Mouse (Mus musculus): ENCODE measurements at regions not wholly inside any gene's neighbourhood (a gene's known extent, or its start where the extent isn't known, plus 50 kb on each side); places are given as distances from the start of the nearest gene placed in this dataset.

- no peak overlapping the region for H3K27ac ChIP-seq
- DNase-seq (ENCODE audit: low spot score) (no peak), ATAC-seq (ENCODE audit: low FRiP score) (no peak)
- no peak overlapping the region for H3K9ac ChIP-seq
- WGBS, result 97% methylated on average over 1 of the region's 1 CpGs
- H3K4me3 ChIP-seq (replicated peaks; ENCODE audit: low read length), result no peak overlapping the region
- no peak overlapping the region for H3K4me2 ChIP-seq (replicated peaks)
- H3K4me1 ChIP-seq (replicated peaks; ENCODE audit: control insufficient read depth, insufficient read depth, low read length), result no peaks in the 10 kb centered on the region
- no peaks in the 10 kb centered on the region for H3K36me3 ChIP-seq (replicated peaks; ENCODE audit: control insufficient read depth, insufficient read depth)
- H3K27me3 ChIP-seq (ENCODE audit: control insufficient read depth, insufficient read depth, low read length), result no peaks in the 10 kb centered on the region
- no peaks in the 10 kb centered on the region for H3K9me3 ChIP-seq (ENCODE audit: control insufficient read depth, low read length)
Measured at GRCm38 (mm10) chr16:75254981-75255380, 330.9 kb downstream of the Lipi start.

GRCm38 (mm10) chr16:75249170-75249569 lies 336.7 kb downstream of the Lipi start:
- Histone ChIP-seq H3K36me3 (replicated peaks; ENCODE audit: control insufficient read depth, insufficient read depth) (no peaks in the 10 kb centered on the region), H3K9me3 (ENCODE audit: control insufficient read depth, low read length) (no peaks in the 10 kb centered on the region), H3K4me2 (replicated peaks) (no peak overlapping the region), H3K27ac (peak overlapping the region; percentile 49; the same call in 1 of the 2 replicates), H3K9ac (no peak overlapping the region), H3K27me3 (ENCODE audit: control insufficient read depth, insufficient read depth, low read length) (no peaks in the 10 kb centered on the region), H3K4me3 (replicated peaks; ENCODE audit: low read length) (no peak overlapping the region), H3K4me1 (replicated peaks; ENCODE audit: control insufficient read depth, insufficient read depth, low read length) (no peaks in the 10 kb centered on the region)
- DNase-seq (ENCODE audit: low spot score) (no peak), ATAC-seq (ENCODE audit: low FRiP score) (peak; percentile 34; the same call in 1 of the 2 replicates)
- WGBS, result 34% methylated on average over 5 of the region's 5 CpGs

DNA sequence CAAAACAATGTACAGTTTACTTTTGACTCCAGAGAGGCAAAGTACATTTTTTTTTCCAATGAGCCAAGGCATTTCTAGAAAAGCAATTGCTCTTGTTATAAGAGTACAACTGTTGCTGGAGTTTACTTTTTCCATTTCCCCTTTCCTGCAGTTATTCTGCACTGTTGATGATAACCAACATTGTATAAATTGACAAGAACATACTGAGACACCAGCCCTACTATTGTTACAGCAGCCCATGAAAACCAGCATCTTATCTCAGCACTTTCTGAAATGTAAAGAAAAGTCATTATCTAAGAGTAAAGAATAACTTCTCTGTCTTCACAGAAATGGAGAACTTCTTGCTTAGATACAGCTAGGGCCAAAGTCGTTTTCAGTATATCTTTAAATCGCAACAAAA lies 345.5 kb downstream of the Lipi start:
- Histone ChIP-seq H3K27me3 (ENCODE audit: control insufficient read depth, insufficient read depth, low read length) (no peaks in the 10 kb centered on the region), H3K9ac (no peak overlapping the region), H3K4me3 (replicated peaks; ENCODE audit: low read length) (no peak overlapping the region), H3K9me3 (ENCODE audit: control insufficient read depth, low read length) (no peaks in the 10 kb centered on the region), H3K27ac (no peak overlapping the region), H3K4me1 (replicated peaks; ENCODE audit: control insufficient read depth, insufficient read depth, low read length) (no peaks in the 10 kb centered on the region), H3K4me2 (replicated peaks) (no peak overlapping the region), H3K36me3 (replicated peaks; ENCODE audit: control insufficient read depth, insufficient read depth) (no peaks in the 10 kb centered on the region)
- ATAC-seq (ENCODE audit: low FRiP score), result no peak
- WGBS, result 91% methylated on average over 2 of the region's 2 CpGs
- no peak for DNase-seq (ENCODE audit: low spot score)

DNA sequence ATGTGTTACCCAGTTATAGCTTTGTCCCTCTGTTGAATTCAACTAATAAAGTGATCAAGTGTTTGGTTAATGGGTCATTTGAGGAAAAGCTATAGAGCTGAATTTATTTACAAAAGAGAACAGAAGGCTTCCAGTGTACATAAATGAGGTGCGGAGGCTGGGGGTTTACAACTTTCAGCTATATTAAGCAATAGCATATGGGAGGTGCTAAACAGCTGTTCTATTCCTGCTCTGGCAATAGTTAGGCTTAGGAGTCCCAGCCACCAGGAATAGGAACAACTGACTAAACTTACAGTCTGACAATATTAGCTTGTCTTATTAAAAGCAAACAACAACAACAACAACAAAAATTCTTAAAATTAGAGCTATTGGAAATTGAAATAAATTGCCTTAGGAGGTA lies 353.7 kb downstream of the Lipi start:
- no peak overlapping the region for H3K27ac ChIP-seq
- H3K4me3 ChIP-seq (replicated peaks; ENCODE audit: low read length), result no peak overlapping the region
- ATAC-seq (ENCODE audit: low FRiP score) (no peak), DNase-seq (ENCODE audit: low spot score) (no peak)
- no peaks in the 10 kb centered on the region for H3K36me3 ChIP-seq (replicated peaks; ENCODE audit: control insufficient read depth, insufficient read depth)
- no peak overlapping the region for H3K9ac ChIP-seq
- WGBS, result 80% methylated on average over 1 of the region's 1 CpGs
- no peaks in the 10 kb centered on the region for H3K4me1 ChIP-seq (replicated peaks; ENCODE audit: control insufficient read depth, insufficient read depth, low read length)
- no peaks in the 10 kb centered on the region for H3K27me3 ChIP-seq (ENCODE audit: control insufficient read depth, insufficient read depth, low read length)
- H3K9me3 ChIP-seq (ENCODE audit: control insufficient read depth, low read length), result no peaks in the 10 kb centered on the region
- no peak overlapping the region for H3K4me2 ChIP-seq (replicated peaks)

- Histone ChIP-seq H3K4me1 (replicated peaks; ENCODE audit: control insufficient read depth, insufficient read depth, low read length) (no peaks in the 10 kb centered on the region), H3K4me3 (replicated peaks; ENCODE audit: low read length) (no peak overlapping the region), H3K27ac (no peak overlapping the region), H3K9ac (no peak overlapping the region), H3K27me3 (ENCODE audit: control insufficient read depth, insufficient read depth, low read length) (no peaks in the 10 kb centered on the region), H3K36me3 (replicated peaks; ENCODE audit: control insufficient read depth, insufficient read depth) (no peaks in the 10 kb centered on the region), H3K9me3 (ENCODE audit: control insufficient read depth, low read length) (no peaks in the 10 kb centered on the region), H3K4me2 (replicated peaks) (no peak overlapping the region)
- DNase-seq (ENCODE audit: low spot score) (no peak), ATAC-seq (ENCODE audit: low FRiP score) (no peak)
- 61% methylated on average over 2 of the region's 2 CpGs for whole genome bisulfite sequencing
Measured at GRCm38 (mm10) chr16:75193404-75193803, 392.5 kb downstream of the Lipi start.

GRCm38 (mm10) chr16:75190316-75190715 lies 395.5 kb downstream of the Lipi start:
- H3K9ac ChIP-seq, result no peak overlapping the region
- H3K9me3 ChIP-seq (ENCODE audit: control insufficient read depth, low read length), result no peaks in the 10 kb centered on the region
- no peak for ATAC-seq (ENCODE audit: low FRiP score)
- WGBS, result 88% methylated on average over 6 of the region's 6 CpGs
- H3K27ac ChIP-seq, result no peak overlapping the region
- no peak for DNase-seq (ENCODE audit: low spot score)
- H3K4me1 ChIP-seq (replicated peaks; ENCODE audit: control insufficient read depth, insufficient read depth, low read length), result no peaks in the 10 kb centered on the region
- H3K4me3 ChIP-seq (replicated peaks; ENCODE audit: low read length), result no peak overlapping the region
- H3K27me3 ChIP-seq (ENCODE audit: control insufficient read depth, insufficient read depth, low read length), result no peaks in the 10 kb centered on the region
- no peak overlapping the region for H3K4me2 ChIP-seq (replicated peaks)
- H3K36me3 ChIP-seq (replicated peaks; ENCODE audit: control insufficient read depth, insufficient read depth), result no peaks in the 10 kb centered on the region

DNA sequence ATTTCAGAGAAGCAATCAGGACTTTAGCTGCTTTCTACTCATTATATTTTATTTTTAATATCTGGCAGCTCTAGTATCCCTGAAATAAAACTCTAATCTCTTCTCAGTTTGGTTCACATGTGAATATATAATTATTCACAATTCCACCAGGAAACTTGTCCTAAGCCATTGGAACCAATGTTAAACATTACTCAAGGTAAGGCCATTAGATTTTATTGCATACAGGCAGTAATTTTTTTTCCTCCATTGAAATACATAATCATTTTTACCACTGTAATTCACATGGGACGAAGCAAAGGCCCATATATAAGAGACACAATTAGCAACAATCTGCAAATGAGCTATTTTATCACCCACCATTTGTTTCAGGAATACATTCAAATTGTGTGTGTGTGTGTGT lies 419.8 kb downstream of the Lipi start:
- no peak overlapping the region for H3K4me2 ChIP-seq (replicated peaks)
- DNase-seq (ENCODE audit: low spot score), result no peak
- H3K36me3 ChIP-seq (replicated peaks; ENCODE audit: control insufficient read depth, insufficient read depth), result no peaks in the 10 kb centered on the region
- H3K4me1 ChIP-seq (replicated peaks; ENCODE audit: control insufficient read depth, insufficient read depth, low read length), result no peaks in the 10 kb centered on the region
- no peak for ATAC-seq (ENCODE audit: low FRiP score)
- H3K9ac ChIP-seq, result no peak overlapping the region
- H3K9me3 ChIP-seq (ENCODE audit: control insufficient read depth, low read length), result no peaks in the 10 kb centered on the region
- no peak overlapping the region for H3K27ac ChIP-seq
- H3K27me3 ChIP-seq (ENCODE audit: control insufficient read depth, insufficient read depth, low read length), result no peaks in the 10 kb centered on the region
- no peak overlapping the region for H3K4me3 ChIP-seq (replicated peaks; ENCODE audit: low read length)
- 83% methylated on average over 1 of the region's 1 CpGs for WGBS

DNA sequence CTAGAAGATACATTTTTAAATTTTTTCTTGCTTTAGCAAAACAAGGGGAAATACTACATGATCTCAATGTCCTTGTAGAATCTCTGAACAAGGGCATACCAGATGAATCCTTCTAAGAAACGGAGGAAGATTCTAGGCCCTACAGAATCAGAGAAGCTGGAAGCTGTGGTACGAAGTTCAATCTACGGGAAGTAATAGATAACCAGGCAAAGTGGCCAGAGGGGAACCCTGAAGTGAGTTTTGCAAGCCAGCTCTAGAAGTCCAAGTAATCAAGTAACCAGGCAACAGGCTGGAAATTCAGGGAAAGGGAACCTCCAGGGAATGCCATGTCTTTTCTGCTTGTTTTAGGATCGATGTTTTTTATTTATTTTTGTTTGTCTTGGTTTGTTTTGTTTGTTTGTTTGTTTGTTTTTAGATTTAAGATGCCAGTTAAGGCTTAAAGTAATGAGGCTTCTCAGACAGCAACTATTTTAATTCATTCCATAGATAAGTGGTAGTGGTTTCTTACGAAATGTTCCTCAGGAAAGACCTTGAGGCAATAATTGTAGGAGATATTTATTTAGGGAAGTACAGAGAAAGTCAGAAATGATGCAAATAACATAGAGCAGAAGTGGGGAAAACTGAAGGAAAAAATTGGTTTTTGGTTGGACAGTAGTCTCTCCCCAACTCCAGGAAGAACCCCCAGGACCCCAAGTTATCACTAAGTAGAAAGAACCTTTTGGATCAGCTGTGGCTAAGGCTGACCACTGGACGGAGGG lies 420.7 kb downstream of the Lipi start:
- H3K27me3 ChIP-seq (ENCODE audit: control insufficient read depth, insufficient read depth, low read length), result no peaks in the 10 kb centered on the region
- H3K4me1 ChIP-seq (replicated peaks; ENCODE audit: control insufficient read depth, insufficient read depth, low read length), result no peaks in the 10 kb centered on the region
- DNase-seq (ENCODE audit: low spot score), result no peak
- no peaks in the 10 kb centered on the region for H3K9me3 ChIP-seq (ENCODE audit: control insufficient read depth, low read length)
- H3K27ac ChIP-seq, result no peak overlapping the region
- H3K36me3 ChIP-seq (replicated peaks; ENCODE audit: control insufficient read depth, insufficient read depth), result no peaks in the 10 kb centered on the region
- no peak overlapping the region for H3K9ac ChIP-seq
- ATAC-seq (ENCODE audit: low FRiP score), result no peak
- no peak overlapping the region for H3K4me2 ChIP-seq (replicated peaks)
- H3K4me3 ChIP-seq (replicated peaks; ENCODE audit: low read length), result no peak overlapping the region
- whole genome bisulfite sequencing, result 84% methylated on average over 6 of the region's 6 CpGs

GRCm38 (mm10) chr16:75159740-75160139 lies 426.1 kb downstream of the Lipi start:
- H3K27me3 ChIP-seq (ENCODE audit: control insufficient read depth, insufficient read depth, low read length), result no peaks in the 10 kb centered on the region
- H3K4me1 ChIP-seq (replicated peaks; ENCODE audit: control insufficient read depth, insufficient read depth, low read length), result no peaks in the 10 kb centered on the region
- no peak overlapping the region for H3K27ac ChIP-seq
- no peaks in the 10 kb centered on the region for H3K36me3 ChIP-seq (replicated peaks; ENCODE audit: control insufficient read depth, insufficient read depth)
- 99% methylated on average over 2 of the region's 2 CpGs for WGBS
- ATAC-seq (ENCODE audit: low FRiP score), result no peak
- no peak overlapping the region for H3K9ac ChIP-seq
- H3K4me3 ChIP-seq (replicated peaks; ENCODE audit: low read length), result no peak overlapping the region
- H3K9me3 ChIP-seq (ENCODE audit: control insufficient read depth, low read length), result no peaks in the 10 kb centered on the region
- no peak for DNase-seq (ENCODE audit: low spot score)
- H3K4me2 ChIP-seq (replicated peaks), result no peak overlapping the region

Measured in hindbrain, embryonic 14.5 days (tissue).